Mouse (Mus musculus): ENCODE measurements around the gene Gm5737. TPM values are rescaled to one million over a fixed set of nuclear protein-coding genes. Genes with fewer than 3 reads are reported as not detected.

The Gm5737 gene
- polyA plus RNA-seq, 1 experiment = not detected

DNA sequence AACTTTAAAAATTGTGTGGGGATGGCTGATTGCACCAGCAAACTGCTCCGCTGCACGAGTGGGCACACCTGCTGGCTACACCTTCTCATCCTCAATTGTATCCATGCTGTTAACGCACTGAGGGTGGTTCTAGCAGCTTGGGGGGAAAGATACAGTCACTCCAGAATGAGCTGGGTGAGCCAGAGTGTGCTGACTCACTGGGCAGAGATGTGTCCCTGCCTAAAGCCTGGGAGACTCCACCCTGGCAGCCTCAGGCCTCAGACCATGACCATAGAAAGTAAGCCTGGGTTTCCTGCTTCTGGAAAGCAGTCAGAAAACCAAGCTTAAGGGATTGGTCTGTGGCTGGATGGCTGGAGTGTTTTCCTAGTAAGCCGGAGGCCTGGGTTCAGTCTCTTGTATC lies 53.7 kb downstream of the Gm5737 start:
- no peak for TF ChIP-seq POLR2A (IDR thresholded peaks at IDR 0.05; ENCODE audit: low read depth, low read length)
- TF ChIP-seq CTCF (conservative IDR thresholded peaks at IDR 0.05; ENCODE audit: insufficient read depth, insufficient read length, low read depth, low read length) = no peak

DNA sequence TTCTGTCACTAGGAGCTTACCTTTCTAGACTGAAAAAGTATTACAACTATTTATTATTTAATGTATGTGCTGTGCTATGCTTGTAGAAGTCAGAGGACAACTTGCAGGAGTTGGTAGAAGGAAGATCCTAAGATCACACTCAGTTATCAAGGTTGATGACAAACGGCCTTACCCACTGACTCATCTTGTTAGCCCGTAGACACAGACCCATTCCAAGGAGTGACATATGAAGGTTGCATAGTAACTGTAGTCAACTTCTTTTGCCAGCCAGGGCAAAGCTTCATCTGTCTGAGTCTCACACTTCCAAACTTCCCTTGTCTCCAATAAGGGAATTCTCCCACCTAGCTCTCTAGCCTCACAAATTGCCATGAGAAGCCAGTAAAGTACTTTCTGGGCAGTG lies 54.5 kb downstream of the Gm5737 start:
- WGBS = 84% methylated on average over 2 of the region's 2 CpGs
- Histone ChIP-seq H3K27ac (ENCODE audit: insufficient read depth, low read depth, low read length) (no peak overlapping the region), H3K27me3 (replicated peaks; ENCODE audit: control insufficient read depth, insufficient read depth, low read length) (no peaks in the 10 kb centered on the region), H3K4me3 (ENCODE audit: insufficient read depth, low read depth, low read length) (no peak overlapping the region), H3K36me3 (ENCODE audit: control insufficient read depth, insufficient read depth, low read length) (no peaks in the 10 kb centered on the region), H3K4me1 (ENCODE audit: control insufficient read depth, insufficient read depth, low read length) (no peaks in the 10 kb centered on the region)
- DNase-seq = no peak
- TF ChIP-seq POLR2A (IDR thresholded peaks at IDR 0.05; ENCODE audit: low read depth, low read length) (no peak), CTCF (conservative IDR thresholded peaks at IDR 0.05; ENCODE audit: insufficient read depth, insufficient read length, low read depth, low read length) (no peak)

More for the DNA sequence above, 53.7 kb downstream of the Gm5737 start:
- H3K27me3 ChIP-seq (replicated peaks; ENCODE audit: control insufficient read depth, insufficient read depth, low read length) = no peaks in the 10 kb centered on the region
- DNase-seq = no peak
- no peak overlapping the region for H3K4me3 ChIP-seq (ENCODE audit: insufficient read depth, low read depth, low read length)
- 83% methylated on average over 4 of the region's 4 CpGs for WGBS
- H3K4me1 ChIP-seq (ENCODE audit: control insufficient read depth, insufficient read depth, low read length) = no peaks in the 10 kb centered on the region
- H3K36me3 ChIP-seq (ENCODE audit: control insufficient read depth, insufficient read depth, low read length) = no peaks in the 10 kb centered on the region
- no peak overlapping the region for H3K27ac ChIP-seq (ENCODE audit: insufficient read depth, low read depth, low read length)

DNA sequence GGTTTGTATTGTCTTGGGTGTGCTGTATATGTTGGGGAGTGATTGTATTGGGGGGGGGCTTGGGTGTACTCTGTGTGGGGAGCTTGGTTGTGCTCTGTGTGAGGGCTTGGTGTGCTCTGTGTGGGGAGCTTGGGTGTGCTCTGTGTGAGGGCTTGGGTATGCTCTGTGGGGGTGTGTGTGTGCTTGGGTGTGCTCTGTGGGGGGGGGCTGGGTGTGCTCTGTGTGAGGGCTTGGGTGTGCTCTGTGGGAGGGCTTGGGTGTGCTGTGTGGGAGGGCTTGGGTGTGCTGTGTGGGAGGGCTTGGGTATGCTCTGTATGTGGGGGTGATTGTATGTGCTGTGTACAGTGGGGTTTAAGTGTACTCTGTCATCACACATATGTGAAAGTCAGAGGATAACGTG lies 55.6 kb downstream of the Gm5737 start:
- no peak for DNase-seq
- 92% methylated on average over 1 of the region's 1 CpGs for WGBS
- Histone ChIP-seq H3K27me3 (replicated peaks; ENCODE audit: control insufficient read depth, insufficient read depth, low read length) (no peaks in the 10 kb centered on the region), H3K4me1 (ENCODE audit: control insufficient read depth, insufficient read depth, low read length) (no peaks in the 10 kb centered on the region), H3K36me3 (ENCODE audit: control insufficient read depth, insufficient read depth, low read length) (no peaks in the 10 kb centered on the region), H3K4me3 (ENCODE audit: insufficient read depth, low read depth, low read length) (no peak overlapping the region), H3K27ac (ENCODE audit: insufficient read depth, low read depth, low read length) (no peak overlapping the region)
- TF ChIP-seq CTCF (conservative IDR thresholded peaks at IDR 0.05; ENCODE audit: insufficient read depth, insufficient read length, low read depth, low read length) (no peak), POLR2A (IDR thresholded peaks at IDR 0.05; ENCODE audit: low read depth, low read length) (no peak)

- H3K4me1 ChIP-seq (ENCODE audit: control insufficient read depth, insufficient read depth, low read length) = no peaks in the 10 kb centered on the region
- H3K36me3 ChIP-seq (ENCODE audit: control insufficient read depth, insufficient read depth, low read length) = no peaks in the 10 kb centered on the region
- 28% methylated on average over 5 of the region's 5 CpGs for WGBS
- H3K4me3 ChIP-seq (ENCODE audit: insufficient read depth, low read depth, low read length) = no peak overlapping the region
- no peak overlapping the region for H3K27ac ChIP-seq (ENCODE audit: insufficient read depth, low read depth, low read length)
- TF ChIP-seq CTCF (conservative IDR thresholded peaks at IDR 0.05; ENCODE audit: insufficient read depth, insufficient read length, low read depth, low read length) (no peak), POLR2A (IDR thresholded peaks at IDR 0.05; ENCODE audit: low read depth, low read length) (no peak)
- no peak for DNase-seq
- no peaks in the 10 kb centered on the region for H3K27me3 ChIP-seq (replicated peaks; ENCODE audit: control insufficient read depth, insufficient read depth, low read length)
These were observed 57.7 kb downstream of the Gm5737 start for GRCm38 (mm10) chr7:120869883-120870282.

DNA sequence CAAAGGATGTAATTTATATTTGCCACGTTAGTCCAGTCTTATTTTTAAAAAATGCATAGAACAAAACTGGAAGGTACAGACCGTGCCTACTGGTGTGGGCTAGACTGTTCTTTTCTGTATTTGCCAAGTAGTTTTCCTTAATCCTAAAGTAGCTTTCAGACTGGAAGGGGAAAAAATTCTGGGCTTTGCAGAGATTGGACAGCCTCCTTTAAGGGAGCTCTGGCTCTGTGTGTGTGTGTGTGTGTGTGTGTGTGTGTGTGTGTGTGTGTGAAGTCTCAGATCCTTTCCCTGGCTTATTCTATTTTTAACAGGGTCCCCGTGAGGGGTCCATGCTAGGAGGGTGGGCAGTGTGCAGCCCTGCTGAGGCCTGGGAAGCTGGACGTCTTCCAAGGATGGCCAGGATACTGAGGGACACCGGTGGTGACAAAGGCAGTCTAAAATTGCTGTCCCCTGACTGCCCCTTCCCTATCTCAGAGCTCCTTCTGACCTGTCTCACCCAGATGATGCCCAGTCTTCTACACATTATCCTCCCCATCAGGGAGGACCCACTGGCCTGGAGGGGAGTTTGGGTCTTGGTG lies 58.4 kb downstream of the Gm5737 start:
- no peak overlapping the region for H3K4me3 ChIP-seq (ENCODE audit: insufficient read depth, low read depth, low read length)
- H3K27ac ChIP-seq (ENCODE audit: insufficient read depth, low read depth, low read length) = no peak overlapping the region
- H3K4me1 ChIP-seq (ENCODE audit: control insufficient read depth, insufficient read depth, low read length) = no peaks in the 10 kb centered on the region
- H3K36me3 ChIP-seq (ENCODE audit: control insufficient read depth, insufficient read depth, low read length) = no peaks in the 10 kb centered on the region
- H3K27me3 ChIP-seq (replicated peaks; ENCODE audit: control insufficient read depth, insufficient read depth, low read length) = no peaks in the 10 kb centered on the region
- DNase-seq = no peak
- WGBS = 77% methylated on average over 5 of the region's 5 CpGs
- TF ChIP-seq POLR2A (IDR thresholded peaks at IDR 0.05; ENCODE audit: low read depth, low read length) (no peak), CTCF (conservative IDR thresholded peaks at IDR 0.05; ENCODE audit: insufficient read depth, insufficient read length, low read depth, low read length) (no peak)

DNA sequence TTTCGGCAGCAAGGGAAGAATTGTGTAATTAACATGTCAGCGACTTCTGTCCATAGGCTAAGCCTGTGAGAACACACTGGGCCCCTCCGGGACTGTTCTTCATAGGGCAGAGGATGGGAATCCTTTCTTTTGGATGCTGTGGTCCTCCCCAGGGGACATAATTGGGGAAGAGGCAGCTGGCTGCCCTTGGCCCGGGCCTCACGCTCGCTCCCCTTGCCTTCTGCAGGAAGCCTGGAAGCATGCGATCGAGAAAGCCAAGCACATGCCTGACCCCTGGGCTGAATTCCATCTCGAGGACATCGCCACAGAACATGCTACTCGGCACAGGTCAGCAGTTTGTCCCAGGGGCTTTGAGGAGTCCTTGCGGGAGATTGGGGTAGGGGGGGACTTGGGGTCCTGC lies 60.9 kb downstream of the Gm5737 start:
- no peaks in the 10 kb centered on the region for H3K27me3 ChIP-seq (replicated peaks; ENCODE audit: control insufficient read depth, insufficient read depth, low read length)
- no peak overlapping the region for H3K4me3 ChIP-seq (ENCODE audit: insufficient read depth, low read depth, low read length)
- WGBS = 75% methylated on average over 12 of the region's 12 CpGs
- H3K4me1 ChIP-seq (ENCODE audit: control insufficient read depth, insufficient read depth, low read length) = no peaks in the 10 kb centered on the region
- TF ChIP-seq CTCF (conservative IDR thresholded peaks at IDR 0.05; ENCODE audit: insufficient read depth, insufficient read length, low read depth, low read length) = no peak
- no peak for TF ChIP-seq POLR2A (IDR thresholded peaks at IDR 0.05; ENCODE audit: low read depth, low read length)
- DNase-seq = peak; percentile 17
- H3K36me3 ChIP-seq (ENCODE audit: control insufficient read depth, insufficient read depth, low read length) = no peaks in the 10 kb centered on the region
- H3K27ac ChIP-seq (ENCODE audit: insufficient read depth, low read depth, low read length) = no peak overlapping the region

- 90% methylated on average over 3 of the region's 3 CpGs for WGBS
- H3K27ac ChIP-seq (ENCODE audit: insufficient read depth, low read depth, low read length) = no peak overlapping the region
These were observed 61.9 kb downstream of the Gm5737 start for GRCm38 (mm10) chr7:120874021-120874420.

More at GRCm38 (mm10) chr7:120874021-120874420, 61.9 kb downstream of the Gm5737 start:
- no peaks in the 10 kb centered on the region for H3K4me1 ChIP-seq (ENCODE audit: control insufficient read depth, insufficient read depth, low read length)
- DNase-seq = no peak
- no peaks in the 10 kb centered on the region for H3K27me3 ChIP-seq (replicated peaks; ENCODE audit: control insufficient read depth, insufficient read depth, low read length)
- H3K36me3 ChIP-seq (ENCODE audit: control insufficient read depth, insufficient read depth, low read length) = no peaks in the 10 kb centered on the region
- no peak for TF ChIP-seq CTCF (conservative IDR thresholded peaks at IDR 0.05; ENCODE audit: insufficient read depth, insufficient read length, low read depth, low read length)
- no peak for TF ChIP-seq POLR2A (IDR thresholded peaks at IDR 0.05; ENCODE audit: low read depth, low read length)
- no peak overlapping the region for H3K4me3 ChIP-seq (ENCODE audit: insufficient read depth, low read depth, low read length)
